Mouse (Mus musculus) hindbrain, embryonic 10.5 days (tissue): ENCODE measurements around the gene Prmt1. TPM values are rescaled to one million over a fixed set of nuclear protein-coding genes. Genes with fewer than 3 reads are reported as not detected.

Experiments
- DNase-seq: peaks from one replicate; pipeline ENCODE4 v3.0.0-alpha.2; 2017; ENCODE audit warnings: low spot score
- H3K27ac ChIP-seq: fragments of 300-500 bp; sonication (generic); 2 replicates; pipeline ENCODE4 v1.5.1; 2016; ENCODE audit warnings: mild to moderate bottlenecking, moderate library complexity
- H3K27me3 ChIP-seq: fragments of 300-500 bp; sonication (generic); 2 replicates; pipeline ENCODE4 v1.6.1; 2016; ENCODE audit warnings: mild to moderate bottlenecking; ENCODE audit not compliant: poor library complexity, insufficient read depth, severe bottlenecking
- H3K36me3 ChIP-seq: fragments of 300-500 bp; sonication (generic); 2 replicates; pipeline ENCODE4 v1.6.1; 2016; ENCODE audit warnings: mild to moderate bottlenecking, moderate library complexity
- H3K4me1 ChIP-seq: fragments of 300-500 bp; sonication (generic); replicated peaks from 2 replicates; pipeline ENCODE4 v1.6.1; 2016; ENCODE audit warnings: mild to moderate bottlenecking
- H3K4me3 ChIP-seq: fragments of 300-500 bp; sonication (generic); 2 replicates; pipeline ENCODE4 v1.5.1; 2016; ENCODE audit warnings: mild to moderate bottlenecking, moderate library complexity
- H3K9me3 ChIP-seq: fragments of 300-500 bp; sonication (generic); 2 replicates; pipeline ENCODE4 v1.6.1; 2016; ENCODE audit warnings: mild to moderate bottlenecking, moderate library complexity
- WGBS: fragments of 180-500 bp; shearing (Covaris S2); methylation state at CpG from one replicate; pipeline ENCODE4 v1.1.7; 2016; 5-methylcytosine and 5-hydroxymethylcytosine counted together
- polyA plus RNA-seq: library from polyadenylated mRNA; unstranded; fragments of >200 nt; fragmentation: Nextera tagmentation; extraction: Ambion mirVana; gene quantifications from 2 replicates; pipeline ENCODE4 v1.2.1, GENCODE M21; 2016

The Prmt1 gene
- polyA plus RNA-seq, 1 experiment from 2014 or later, result 843 TPM

DNA sequence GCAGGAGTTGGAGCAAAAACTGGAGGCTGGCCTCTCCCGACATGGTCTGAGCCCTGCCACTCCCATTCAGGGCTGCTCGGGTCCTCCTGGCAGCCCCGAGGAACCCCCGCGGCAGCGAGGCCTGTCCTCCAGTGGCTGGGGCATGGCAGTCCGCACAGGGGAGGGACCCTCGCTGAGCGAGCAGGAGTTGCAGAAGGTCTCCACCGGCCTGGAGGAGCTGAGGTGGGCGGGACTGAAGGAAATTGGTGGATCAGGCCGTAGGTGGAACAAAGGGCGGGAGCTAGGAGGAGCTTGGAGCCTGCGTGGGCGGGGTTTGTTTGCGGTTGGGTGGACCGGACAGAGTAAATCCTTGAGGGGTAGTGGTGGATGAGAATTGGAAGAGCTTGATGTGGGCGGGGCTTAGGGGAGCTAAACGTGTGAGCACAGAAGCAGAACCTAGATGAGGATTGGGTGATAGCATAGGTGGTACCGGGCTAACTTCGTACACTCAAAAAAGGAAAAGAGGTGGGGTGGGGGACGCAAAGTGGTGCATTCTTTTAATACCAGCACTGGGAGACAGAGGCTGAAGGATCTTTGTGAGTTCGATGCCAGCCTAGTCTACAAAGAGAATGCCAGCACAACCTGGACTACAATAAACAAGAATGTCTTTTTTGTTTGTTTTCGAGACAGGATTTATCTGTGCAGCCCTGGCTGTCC lies 33.6 kb downstream of the Prmt1 start:
- 7% methylated on average over 24 of the region's 24 CpGs for WGBS
- H3K36me3 ChIP-seq, result no peaks in the 10 kb centered on the region
- H3K4me1 ChIP-seq, result peaks cover 31% of the 10 kb centered on the region
- peak overlapping the region; percentile 82 for H3K27ac ChIP-seq
- DNase-seq, result peak; percentile 91
- H3K9me3 ChIP-seq, result no peaks in the 10 kb centered on the region
- peaks cover 46% of the 10 kb centered on the region for H3K27me3 ChIP-seq
- peak overlapping the region; percentile 64 for H3K4me3 ChIP-seq

DNA sequence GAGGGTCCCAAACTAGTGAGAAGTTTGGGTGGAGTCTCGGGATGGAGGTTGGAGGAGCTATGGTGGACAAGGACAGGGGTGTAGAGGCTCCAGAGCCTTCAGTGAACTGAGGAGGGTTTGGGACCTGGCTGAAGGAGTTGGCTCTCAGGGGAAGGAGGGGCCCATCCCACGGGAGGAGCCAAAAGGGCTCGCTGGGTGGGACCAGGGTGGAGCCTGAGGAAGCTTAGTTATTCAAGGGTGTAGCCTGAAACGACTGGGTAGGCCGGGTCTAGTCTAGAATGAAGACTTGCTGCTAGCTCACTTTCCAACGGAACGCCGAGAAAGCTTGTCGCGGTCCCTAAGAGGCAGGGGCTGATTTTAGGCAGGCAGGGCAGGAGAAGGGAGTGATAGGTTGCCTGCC lies 34.4 kb downstream of the Prmt1 start:
- Histone ChIP-seq H3K27me3 (peaks cover 46% of the 10 kb centered on the region), H3K4me1 (peaks cover 23% of the 10 kb centered on the region), H3K9me3 (no peaks in the 10 kb centered on the region), H3K4me3 (peak overlapping the region; percentile 64), H3K36me3 (no peaks in the 10 kb centered on the region), H3K27ac (peak overlapping the region; percentile 82)
- DNase-seq, result peak; percentile 51
- under 1% methylated on average over 10 of the region's 10 CpGs for WGBS

GRCm38 (mm10) chr7:44949922-44950321 lies 36.4 kb downstream of the Prmt1 start:
- H3K4me3 ChIP-seq, result no peak overlapping the region

DNA sequence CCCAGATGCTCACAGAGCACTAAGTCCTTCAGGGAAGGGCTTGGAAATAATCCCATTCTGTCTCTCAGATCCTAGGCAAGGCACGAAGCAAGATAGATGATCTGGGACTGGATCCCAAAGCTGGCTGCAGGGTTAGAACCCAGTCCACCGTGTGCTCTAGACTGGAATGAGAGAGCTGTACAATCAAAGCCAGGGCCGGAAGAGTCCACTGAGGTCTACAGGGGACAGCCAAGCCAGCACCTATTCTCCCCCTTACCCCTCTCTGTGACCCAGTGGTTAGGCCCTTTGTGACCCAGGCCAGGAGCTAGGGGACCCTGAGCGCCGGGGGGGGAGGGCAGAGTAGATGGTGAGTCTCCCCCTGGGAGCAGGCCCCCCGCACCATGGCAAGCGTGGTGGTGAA lies 43.5 kb downstream of the Prmt1 start, which contains the start of gene Tsks:
Tsks (plus strand) TSS at position 301 of the 400 bp plus-strand sequence.
- Histone ChIP-seq H3K9me3 (no peaks in the 10 kb centered on the region), H3K4me1 (no peaks in the 10 kb centered on the region), H3K27me3 (peaks cover 1% of the 10 kb centered on the region), H3K4me3 (no peak within 1 kb of the TSS), H3K27ac (no peak within 1 kb of the TSS), H3K36me3 (no peaks in the 10 kb centered on the region)
- no peak for DNase-seq
- 81% methylated on average over 7 of the region's 7 CpGs for WGBS

More at GRCm38 (mm10) chr7:44949922-44950321, 36.4 kb downstream of the Prmt1 start:
- DNase-seq, result no peak
- WGBS, result 76% methylated on average over 6 of the region's 6 CpGs
- H3K36me3 ChIP-seq, result no peaks in the 10 kb centered on the region
- H3K9me3 ChIP-seq, result no peaks in the 10 kb centered on the region
- peaks cover 46% of the 10 kb centered on the region for H3K27me3 ChIP-seq
- peaks cover 19% of the 10 kb centered on the region for H3K4me1 ChIP-seq
- no peak overlapping the region for H3K27ac ChIP-seq

- no peak for DNase-seq
- Histone ChIP-seq H3K27me3 (no peaks in the 10 kb centered on the region), H3K9me3 (peaks cover 9% of the 10 kb centered on the region), H3K27ac (no peak overlapping the region), H3K36me3 (no peaks in the 10 kb centered on the region), H3K4me1 (no peaks in the 10 kb centered on the region), H3K4me3 (no peak overlapping the region)
- WGBS, result 90% methylated on average over 4 of the region's 4 CpGs
Observed at GRCm38 (mm10) chr7:44938680-44939079, 47.7 kb downstream of the Prmt1 start.

DNA sequence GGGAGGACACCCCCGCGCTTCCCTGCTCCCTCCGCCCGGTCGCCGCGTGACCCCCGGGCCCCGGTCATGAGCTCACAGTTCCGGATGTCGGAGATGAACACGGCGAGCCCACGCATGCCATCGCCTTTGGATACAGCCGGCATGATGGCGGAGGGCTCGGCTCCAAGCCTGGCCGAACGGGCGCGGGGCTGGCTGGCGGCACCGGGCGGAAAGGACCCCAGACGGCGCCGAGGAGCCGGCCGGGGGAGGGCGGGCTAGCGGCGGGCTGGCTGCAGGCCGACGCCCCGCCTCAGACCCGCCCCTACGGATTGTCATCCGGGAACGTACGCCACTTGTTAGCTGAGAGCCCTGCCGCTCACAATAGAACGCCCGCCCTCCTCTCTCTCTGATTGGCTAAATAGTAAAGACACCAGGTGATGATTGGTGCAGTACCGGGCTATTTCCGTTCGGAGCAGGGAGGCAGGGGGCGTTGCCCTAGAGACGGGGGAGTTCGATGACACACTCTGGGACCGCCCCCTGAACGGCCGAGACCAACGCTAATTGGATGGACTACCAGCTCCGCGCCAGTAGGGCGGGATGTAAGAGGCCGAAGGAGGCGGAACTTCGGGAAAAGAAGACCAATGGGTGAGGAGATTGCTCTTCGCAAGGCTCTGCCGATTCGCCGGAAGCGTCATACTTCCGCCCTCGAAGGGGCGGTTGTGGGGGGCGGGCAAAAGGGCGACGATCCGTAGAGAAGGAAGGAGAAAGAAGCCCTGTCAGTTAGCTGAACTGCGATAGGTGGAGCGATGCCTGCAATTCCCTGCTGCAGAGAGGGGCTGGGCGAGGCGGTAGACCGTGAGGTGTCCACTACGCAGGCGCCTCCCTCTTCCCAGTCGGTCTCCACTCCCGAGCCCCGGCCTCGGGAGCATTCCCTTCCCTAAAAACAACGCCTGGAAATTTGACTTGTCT lies 56.9 kb downstream of the Prmt1 start, which contains the start of gene Ap2a1:
Ap2a1 (minus strand) TSS at position 293 of the 948 bp plus-strand sequence.
- under 1% methylated on average over 84 of the region's 84 CpGs for WGBS
- Histone ChIP-seq H3K4me1 (peaks cover 29% of the 10 kb centered on the region), H3K36me3 (peaks cover 25% of the 10 kb centered on the region), H3K27me3 (no peaks in the 10 kb centered on the region), H3K9me3 (no peaks in the 10 kb centered on the region), H3K27ac (peak within 1 kb of the TSS; percentile 91), H3K4me3 (peak within 1 kb of the TSS; percentile 94)
- DNase-seq, result peak; percentile 100

DNA sequence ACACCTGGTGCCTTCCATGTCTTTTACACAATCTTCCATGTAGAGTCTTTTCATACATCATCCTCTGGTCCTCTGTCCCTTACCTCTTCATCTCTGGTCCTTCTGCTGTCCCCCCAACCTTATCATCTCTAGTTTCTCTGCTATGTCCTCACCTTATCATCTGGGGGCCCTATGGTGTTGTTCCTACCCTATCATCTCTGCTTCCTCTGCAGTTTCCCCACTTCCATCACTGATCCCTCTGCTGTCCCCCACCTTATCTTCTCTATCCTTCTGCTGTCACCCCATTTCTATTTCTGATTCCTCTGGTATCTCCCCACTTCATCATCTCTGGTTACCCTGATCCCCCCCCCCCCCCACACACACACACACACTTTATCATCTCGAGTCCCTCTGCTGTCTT lies 57.8 kb downstream of the Prmt1 start:
- no peak for DNase-seq
- H3K9me3 ChIP-seq, result no peaks in the 10 kb centered on the region
- no peaks in the 10 kb centered on the region for H3K27me3 ChIP-seq
- H3K36me3 ChIP-seq, result peaks cover 34% of the 10 kb centered on the region
- peaks cover 29% of the 10 kb centered on the region for H3K4me1 ChIP-seq
- H3K27ac ChIP-seq, result peak overlapping the region; percentile 91
- 3% methylated on average over 1 of the region's 1 CpGs for WGBS
- peak overlapping the region; percentile 94 for H3K4me3 ChIP-seq

Other genes with a start within 250 kb of the Prmt1 start
- gene Vrk3, start 238.2 kb downstream of the Prmt1 start, polyA plus RNA-seq, result 45.3 and 46.6 TPM in 2 replicates
- 3.6 and 4.0 TPM in 2 replicates for gene Zfp473, start 235.5 kb downstream of the Prmt1 start, polyA plus RNA-seq
- gene Nup62, start 170.5 kb downstream of the Prmt1 start, polyA plus RNA-seq, result 135 and 158 TPM in 2 replicates
- 1.7 and 1.9 TPM in 2 replicates for gene Il4i1, start 170.2 kb downstream of the Prmt1 start, polyA plus RNA-seq
- 4.6 TPM in 2 replicates for gene Atf5, start 169.9 kb downstream of the Prmt1 start, polyA plus RNA-seq
- gene Akt1s1, start 137.6 kb downstream of the Prmt1 start, polyA plus RNA-seq, result 81.7 and 93.3 TPM in 2 replicates
- gene Tbc1d17, start 137.5 kb downstream of the Prmt1 start, polyA plus RNA-seq, result 77.1 and 91.1 TPM in 2 replicates
- 36.3 and 40.2 TPM in 2 replicates for gene Pnkp, start 129.4 kb downstream of the Prmt1 start, polyA plus RNA-seq
- gene Ptov1, start 116.8 kb downstream of the Prmt1 start, polyA plus RNA-seq, result 478 and 579 TPM in 2 replicates
- 187 and 223 TPM in 2 replicates for gene Med25, start 93.9 kb downstream of the Prmt1 start, polyA plus RNA-seq
- gene Fuz, start 90.5 kb downstream of the Prmt1 start, polyA plus RNA-seq, result 24.4 and 28.4 TPM in 2 replicates
- 80.7 and 93.1 TPM in 2 replicates for gene Ap2a1, start 57.1 kb downstream of the Prmt1 start, polyA plus RNA-seq
- 0.08 TPM in 1 of 2 replicates, not detected in the other for gene Tsks, start 43.4 kb downstream of the Prmt1 start, polyA plus RNA-seq
- 22.4 and 26.8 TPM in 2 replicates for gene Cpt1c, start 11.7 kb downstream of the Prmt1 start, polyA plus RNA-seq
- gene Irf3, start 11.1 kb upstream of the Prmt1 start, polyA plus RNA-seq, result 76.7 and 78.1 TPM in 2 replicates
- gene Bcl2l12, start 12.1 kb upstream of the Prmt1 start, polyA plus RNA-seq, result 69.6 and 73.9 TPM in 2 replicates
- gene Scaf1, start 29.8 kb upstream of the Prmt1 start, polyA plus RNA-seq, result 44.0 and 49.9 TPM in 2 replicates
- 24.4 and 24.8 TPM in 2 replicates for gene Rras, start 31.4 kb upstream of the Prmt1 start, polyA plus RNA-seq
- gene Prr12, start 66.3 kb upstream of the Prmt1 start, polyA plus RNA-seq, result 11.9 and 13.4 TPM in 2 replicates
- 67.8 and 70.7 TPM in 2 replicates for gene Nosip, start 75.9 kb upstream of the Prmt1 start, polyA plus RNA-seq
- 16.9 and 18.6 TPM in 2 replicates for gene Prrg2, start 76.1 kb upstream of the Prmt1 start, polyA plus RNA-seq
- gene Rcn3, start 105.7 kb upstream of the Prmt1 start, polyA plus RNA-seq, result 127 and 135 TPM in 2 replicates
- gene Fcgrt, start 117.3 kb upstream of the Prmt1 start, polyA plus RNA-seq, result 9.9 and 13.1 TPM in 2 replicates
- gene Rps11, start 137.9 kb upstream of the Prmt1 start, polyA plus RNA-seq, result 1,526 and 1,700 TPM in 2 replicates
- 1,174 and 1,234 TPM in 2 replicates for gene Rpl13a, start 142.2 kb upstream of the Prmt1 start, polyA plus RNA-seq
- gene Gm45713, start 149.7 kb upstream of the Prmt1 start, polyA plus RNA-seq, result 0.13 and 0.15 TPM in 2 replicates
- 0.85 and 2.0 TPM in 2 replicates for gene Flt3l, start 149.9 kb upstream of the Prmt1 start, polyA plus RNA-seq
- 101 and 116 TPM in 2 replicates for gene Pih1d1, start 167.7 kb upstream of the Prmt1 start, polyA plus RNA-seq
- 54.5 and 55.3 TPM in 2 replicates for gene Aldh16a1, start 168.0 kb upstream of the Prmt1 start, polyA plus RNA-seq
- gene Slc17a7, start 177.4 kb upstream of the Prmt1 start, polyA plus RNA-seq, result 0.71 and 1.2 TPM in 2 replicates
- not detected in 2 replicates for gene Gfy, start 193.0 kb upstream of the Prmt1 start, polyA plus RNA-seq
- gene Pth2, start 194.4 kb upstream of the Prmt1 start, polyA plus RNA-seq, result not detected in 2 replicates
- gene Ccdc155, start 218.3 kb upstream of the Prmt1 start, polyA plus RNA-seq, result 0.64 and 0.80 TPM in 2 replicates
- 1.8 and 2.1 TPM in 2 replicates for gene Dkkl1, start 225.6 kb upstream of the Prmt1 start, polyA plus RNA-seq
- 324 and 370 TPM in 2 replicates for gene Tead2, start 229.2 kb upstream of the Prmt1 start, polyA plus RNA-seq